Mouse (Mus musculus) stomach, embryonic 15.5 days (tissue): ENCODE data around the gene Ppp2r5b. TPM values are rescaled to one million over a fixed set of nuclear protein-coding genes. Genes with fewer than 3 reads are reported as not detected.
A peak's percentile ranks its signal among the peaks of the same experiment; 100 is the strongest.

ENCODE experiments used
- ATAC-seq: fragments of 200-750 bp; cut with Nextera tagmentation; 2 replicates; pipeline ENCODE4 v1.8.0; 2017; ENCODE audit warnings: low read depth, moderate number of reproducible peaks, moderate TSS enrichment; ENCODE audit not compliant: insufficient read depth, low FRiP score
- H3K27ac ChIP-seq: fragments of 300-500 bp; sonication (generic); 2 replicates; pipeline ENCODE4 v1.5.1; 2015; ENCODE audit warnings: mild to moderate bottlenecking, inconsistent platforms
- H3K27me3 ChIP-seq: fragments of 300-500 bp; sonication (generic); replicated peaks from 2 replicates; pipeline ENCODE4 v1.6.1; 2015; ENCODE audit warnings: inconsistent platforms
- H3K36me3 ChIP-seq: fragments of 300-500 bp; sonication (generic); 2 replicates; pipeline ENCODE4 v1.6.1; 2015; ENCODE audit warnings: inconsistent platforms
- H3K4me1 ChIP-seq: fragments of 300-500 bp; sonication (generic); 2 replicates; pipeline ENCODE4 v1.6.1; 2015; ENCODE audit warnings: inconsistent platforms
- H3K4me2 ChIP-seq: fragments of 300-500 bp; sonication (generic); 2 replicates; pipeline ENCODE4 v1.6.1; 2015; ENCODE audit warnings: mild to moderate bottlenecking, inconsistent platforms
- H3K4me3 ChIP-seq: fragments of 300-500 bp; sonication (generic); replicated peaks from 2 replicates; pipeline ENCODE4 v1.5.1; 2015; ENCODE audit warnings: inconsistent platforms
- H3K9ac ChIP-seq: fragments of 300-500 bp; sonication (generic); 2 replicates; pipeline ENCODE4 v1.6.1; 2015; ENCODE audit warnings: inconsistent platforms
- H3K9me3 ChIP-seq: fragments of 300-500 bp; sonication (generic); 2 replicates; pipeline ENCODE4 v1.6.1; 2016; ENCODE audit warnings: inconsistent platforms
- WGBS: fragments of 180-500 bp; shearing (Covaris S2); methylation state at CpG from one replicate; pipeline ENCODE4 v1.1.7; 2015; 5-methylcytosine and 5-hydroxymethylcytosine counted together
- polyA plus RNA-seq: library from polyadenylated mRNA; unstranded; fragments of >200 nt; fragmentation: Nextera tagmentation; extraction: Ambion mirVana; gene quantifications from 2 replicates; pipeline ENCODE4 v1.2.1, GENCODE M21; 2015

The Ppp2r5b gene
- polyA plus RNA-seq, 1 experiment from 2014 or later = 20.5 TPM

GRCm38 (mm10) chr19:6245806-6246205, 10.1 kb upstream of the Ppp2r5b start:
- WGBS = 43% methylated on average over 1 of the region's 1 CpGs
- Histone ChIP-seq H3K9ac (no peak overlapping the region), H3K27ac (no peak overlapping the region), H3K9me3 (no peaks in the 10 kb centered on the region), H3K4me3 (no peak overlapping the region), H3K4me2 (no peak overlapping the region), H3K36me3 (peaks cover 33% of the 10 kb centered on the region), H3K4me1 (peaks cover 17% of the 10 kb centered on the region), H3K27me3 (no peaks in the 10 kb centered on the region)
- ATAC-seq = no peak

GRCm38 (mm10) chr19:6243226-6243625, 7.6 kb upstream of the Ppp2r5b start:
- Histone ChIP-seq H3K4me3 (peak overlapping the region; percentile 88; the same call in 1 of the 2 replicates), H3K27me3 (no peaks in the 10 kb centered on the region), H3K27ac (no peak overlapping the region), H3K9me3 (no peaks in the 10 kb centered on the region), H3K9ac (no peak overlapping the region), H3K4me2 (peak overlapping the region; percentile 94; the same call in 1 of the 2 replicates), H3K36me3 (peaks cover 26% of the 10 kb centered on the region), H3K4me1 (peaks cover 19% of the 10 kb centered on the region)
- ATAC-seq = no peak
- WGBS = 79% methylated on average over 5 of the region's 5 CpGs

GRCm38 (mm10) chr19:6242281-6242680, 6.6 kb upstream of the Ppp2r5b start:
- Histone ChIP-seq H3K36me3 (peaks cover 18% of the 10 kb centered on the region), H3K27ac (peak overlapping the region; percentile 71), H3K9ac (peak overlapping the region; percentile 98), H3K4me1 (peaks cover 19% of the 10 kb centered on the region), H3K27me3 (no peaks in the 10 kb centered on the region), H3K9me3 (no peaks in the 10 kb centered on the region), H3K4me2 (peak overlapping the region; percentile 94), H3K4me3 (peak overlapping the region; percentile 88)
- ATAC-seq = peak; percentile 4; the same call in 1 of the 2 replicates
- WGBS = 0% methylated on average over 4 of the region's 4 CpGs

- Histone ChIP-seq H3K4me1 (peaks cover 19% of the 10 kb centered on the region), H3K9ac (peak within 1 kb of the TSS; percentile 98), H3K4me3 (peak within 1 kb of the TSS; percentile 88), H3K36me3 (peaks cover 15% of the 10 kb centered on the region), H3K27ac (peak within 1 kb of the TSS; percentile 71), H3K9me3 (no peaks in the 10 kb centered on the region), H3K4me2 (peak within 1 kb of the TSS; percentile 94), H3K27me3 (no peaks in the 10 kb centered on the region)
- WGBS = under 1% methylated on average over 55 of the region's 55 CpGs
- ATAC-seq = peak; percentile 93
Observed at GRCm38 (mm10) chr19:6241274-6242107, 5.8 kb upstream of the Ppp2r5b start, which contains the start of gene Atg2a. Gene Atg2a (plus strand): TSS chr19:6241668.

- peak overlapping the region; percentile 35 for H3K4me2 ChIP-seq
- H3K9me3 ChIP-seq = no peaks in the 10 kb centered on the region
- H3K27ac ChIP-seq = peak overlapping the region; percentile 64
- H3K27me3 ChIP-seq = no peaks in the 10 kb centered on the region
- no peak for ATAC-seq
- H3K36me3 ChIP-seq = peaks cover 8% of the 10 kb centered on the region
- peak overlapping the region; percentile 88; the same call in 1 of the 2 replicates for H3K4me3 ChIP-seq
- H3K9ac ChIP-seq = no peak overlapping the region
- WGBS = 35% methylated on average over 5 of the region's 5 CpGs
- H3K4me1 ChIP-seq = peaks cover 19% of the 10 kb centered on the region
Observed at GRCm38 (mm10) chr19:6240725-6241124, 5.1 kb upstream of the Ppp2r5b start.

GRCm38 (mm10) chr19:6240136-6240535, 4.5 kb upstream of the Ppp2r5b start:
- no peaks in the 10 kb centered on the region for H3K9me3 ChIP-seq
- H3K36me3 ChIP-seq = peaks cover 4% of the 10 kb centered on the region
- no peak overlapping the region for H3K9ac ChIP-seq
- no peaks in the 10 kb centered on the region for H3K27me3 ChIP-seq
- no peak for ATAC-seq
- 48% methylated on average over 1 of the region's 1 CpGs for WGBS
- peak overlapping the region; percentile 40; the same call in 1 of the 2 replicates for H3K27ac ChIP-seq
- H3K4me2 ChIP-seq = no peak overlapping the region
- H3K4me1 ChIP-seq = peaks cover 21% of the 10 kb centered on the region
- H3K4me3 ChIP-seq = no peak overlapping the region

- Histone ChIP-seq H3K27me3 (no peaks in the 10 kb centered on the region), H3K36me3 (no peaks in the 10 kb centered on the region), H3K4me2 (no peak overlapping the region), H3K27ac (no peak overlapping the region), H3K4me1 (peaks cover 31% of the 10 kb centered on the region), H3K4me3 (no peak overlapping the region), H3K9me3 (no peaks in the 10 kb centered on the region), H3K9ac (no peak overlapping the region)
- no peak for ATAC-seq
Observed at GRCm38 (mm10) chr19:6238740-6239139, 3.1 kb upstream of the Ppp2r5b start.

GRCm38 (mm10) chr19:6236842-6237241, 1.2 kb upstream of the Ppp2r5b start:
- Histone ChIP-seq H3K9ac (no peak overlapping the region), H3K4me3 (no peak overlapping the region), H3K9me3 (no peaks in the 10 kb centered on the region), H3K36me3 (0 out of 2 replicates have a peak, but pooled peaks cover 3% of the 10 kb centered on the region), H3K27ac (no peak overlapping the region), H3K4me2 (no peak overlapping the region), H3K27me3 (no peaks in the 10 kb centered on the region), H3K4me1 (peaks cover 17% of the 10 kb centered on the region)
- no peak for ATAC-seq
- WGBS = 68% methylated on average over 7 of the region's 7 CpGs

GRCm38 (mm10) chr19:6236053-6236441, 375 bp upstream of the Ppp2r5b start:
- Histone ChIP-seq H3K36me3 (0 out of 2 replicates have a peak, but pooled peaks cover 3% of the 10 kb centered on the region), H3K4me2 (peak overlapping the region; percentile 82), H3K4me3 (peak overlapping the region; percentile 80), H3K9me3 (no peaks in the 10 kb centered on the region), H3K4me1 (peaks cover 17% of the 10 kb centered on the region), H3K27ac (peak overlapping the region; percentile 99), H3K9ac (peak overlapping the region; percentile 74), H3K27me3 (no peaks in the 10 kb centered on the region)
- under 1% methylated on average over 9 of the region's 9 CpGs for WGBS
- peak; percentile 87 for ATAC-seq

GRCm38 (mm10) chr19:6234337-6235083, 1.2 kb downstream of the Ppp2r5b start:
- H3K27me3 ChIP-seq = no peaks in the 10 kb centered on the region
- H3K4me3 ChIP-seq = peak overlapping the region; percentile 80
- no peak for ATAC-seq
- peak overlapping the region; percentile 82 for H3K4me2 ChIP-seq
- H3K4me1 ChIP-seq = peaks cover 12% of the 10 kb centered on the region
- no peaks in the 10 kb centered on the region for H3K9me3 ChIP-seq
- H3K36me3 ChIP-seq = peaks cover 7% of the 10 kb centered on the region; the same call in 1 of the 2 replicates
- H3K9ac ChIP-seq = peak overlapping the region; percentile 52; the same call in 1 of the 2 replicates
- 66% methylated on average over 11 of the region's 11 CpGs for WGBS
- H3K27ac ChIP-seq = no peak overlapping the region

- Histone ChIP-seq H3K27me3 (no peaks in the 10 kb centered on the region), H3K9ac (no peak overlapping the region), H3K4me1 (peaks cover 12% of the 10 kb centered on the region), H3K27ac (no peak overlapping the region), H3K9me3 (no peaks in the 10 kb centered on the region), H3K36me3 (peaks cover 10% of the 10 kb centered on the region; the same call in 1 of the 2 replicates), H3K4me2 (no peak overlapping the region), H3K4me3 (no peak overlapping the region)
- 87% methylated on average over 16 of the region's 16 CpGs for WGBS
- no peak for ATAC-seq
Observed at GRCm38 (mm10) chr19:6233647-6234046, 2.0 kb downstream of the Ppp2r5b start.

GRCm38 (mm10) chr19:6231036-6231435, 4.6 kb downstream of the Ppp2r5b start:
- no peak for ATAC-seq
- no peaks in the 10 kb centered on the region for H3K9me3 ChIP-seq
- H3K9ac ChIP-seq = no peak overlapping the region
- no peak overlapping the region for H3K4me2 ChIP-seq
- no peak overlapping the region for H3K4me3 ChIP-seq
- H3K27me3 ChIP-seq = no peaks in the 10 kb centered on the region
- H3K4me1 ChIP-seq = peaks cover 12% of the 10 kb centered on the region
- WGBS = 87% methylated on average over 2 of the region's 2 CpGs
- H3K36me3 ChIP-seq = peaks cover 23% of the 10 kb centered on the region
- H3K27ac ChIP-seq = no peak overlapping the region
